Mouse (Mus musculus): ENCODE data around the gene Kcp. TPM values are rescaled to one million over a fixed set of nuclear protein-coding genes. Genes with fewer than 3 reads are reported as not detected.

Gene Kcp
- polyA plus RNA-seq, 2 experiments: 27.1 to 92.4 TPM

DNA sequence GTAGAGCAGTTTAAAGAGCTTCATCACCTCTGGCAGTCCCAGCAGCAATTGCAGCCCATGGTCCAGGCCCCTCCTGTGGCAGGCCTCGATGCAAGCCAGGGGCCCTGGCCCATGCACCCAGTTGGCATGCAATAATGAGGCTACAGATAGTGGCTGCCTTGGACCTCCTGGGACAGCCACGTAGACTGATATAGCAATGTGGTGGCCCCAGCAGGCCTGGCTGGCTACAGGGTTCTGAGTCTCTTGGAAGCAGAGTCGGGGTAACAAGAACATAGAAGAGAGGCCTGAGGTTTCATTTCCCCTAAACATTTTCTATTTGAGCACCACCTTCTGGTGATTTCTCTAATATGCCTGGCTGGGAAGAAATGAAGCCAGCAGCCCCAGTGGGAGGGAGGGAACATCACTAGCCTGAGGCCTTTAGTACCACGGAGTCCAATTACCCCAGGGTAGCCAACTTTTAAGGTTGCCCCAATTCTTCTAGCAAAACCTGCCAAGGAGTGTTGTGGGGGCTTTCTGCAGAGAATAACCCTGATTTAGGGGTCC lies 29.0 kb upstream of the Kcp start:
- ATAC-seq (ENCODE audit: low FRiP score, low read depth) (no peak), DNase-seq (ENCODE audit: low spot score) (no peak)
- 55% methylated on average over 4 of the region's 4 CpGs for WGBS
- peaks cover 21% of the 10 kb centered on the region for H3K36me3 ChIP-seq (ENCODE audit: control insufficient read depth, insufficient read depth, low read length)
- H3K9me3 ChIP-seq (ENCODE audit: control insufficient read depth, low read length): no peaks in the 10 kb centered on the region
- H3K4me2 ChIP-seq (replicated peaks; ENCODE audit: low read depth, low read length, severe bottlenecking): no peak overlapping the region
- no peak for TF ChIP-seq POLR2A (IDR thresholded peaks at IDR 0.05; ENCODE audit: borderline replicate concordance, extremely low read depth, insufficient read depth, insufficient read length)
- no peaks in the 10 kb centered on the region for H3K27me3 ChIP-seq (ENCODE audit: control insufficient read depth, insufficient read depth, low read length)
- no peak overlapping the region for H3K9ac ChIP-seq (ENCODE audit: low read depth, low read length, severe bottlenecking)
- no peak overlapping the region for H3K4me3 ChIP-seq (replicated peaks; ENCODE audit: low read length)
- H3K27ac ChIP-seq (replicated peaks; ENCODE audit: low read depth, low read length): no peak overlapping the region
- no peaks in the 10 kb centered on the region for H3K4me1 ChIP-seq (ENCODE audit: control insufficient read depth, insufficient read depth, low read length)

DNA sequence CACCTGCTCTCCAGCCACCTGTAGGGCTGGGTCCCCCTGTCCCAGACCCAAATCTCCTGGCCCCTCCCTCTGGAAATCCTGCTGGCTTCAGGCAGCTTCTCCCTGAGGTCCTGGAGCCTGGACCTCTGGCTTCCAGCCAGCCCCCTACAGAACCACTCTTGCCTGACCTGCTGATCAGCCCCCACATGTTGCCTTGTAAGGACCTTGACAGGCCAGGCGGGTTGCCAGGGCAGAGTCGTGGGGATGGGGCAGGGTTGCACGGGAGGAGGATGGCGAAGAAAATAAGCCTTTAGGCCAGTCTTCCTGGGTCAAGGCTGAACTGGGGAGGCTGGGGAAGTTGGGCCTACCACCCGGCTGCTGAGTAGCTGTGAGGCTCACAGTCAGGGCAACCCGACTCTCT lies 27.6 kb upstream of the Kcp start:
- Histone ChIP-seq H3K4me1 (ENCODE audit: control insufficient read depth, insufficient read depth, low read length) (no peaks in the 10 kb centered on the region), H3K27me3 (ENCODE audit: control insufficient read depth, insufficient read depth, low read length) (no peaks in the 10 kb centered on the region), H3K4me2 (replicated peaks; ENCODE audit: low read depth, low read length, severe bottlenecking) (no peak overlapping the region), H3K9me3 (ENCODE audit: control insufficient read depth, low read length) (no peaks in the 10 kb centered on the region), H3K4me3 (replicated peaks; ENCODE audit: low read length) (no peak overlapping the region), H3K9ac (ENCODE audit: low read depth, low read length, severe bottlenecking) (no peak overlapping the region), H3K27ac (replicated peaks; ENCODE audit: low read depth, low read length) (no peak overlapping the region), H3K36me3 (ENCODE audit: control insufficient read depth, insufficient read depth, low read length) (peaks cover 10% of the 10 kb centered on the region)
- 75% methylated on average over 6 of the region's 6 CpGs for WGBS
- DNase-seq (ENCODE audit: low spot score): no peak
- ATAC-seq (ENCODE audit: low FRiP score, low read depth): no peak
- no peak for TF ChIP-seq POLR2A (IDR thresholded peaks at IDR 0.05; ENCODE audit: borderline replicate concordance, extremely low read depth, insufficient read depth, insufficient read length)

- Histone ChIP-seq H3K4me3 (replicated peaks; ENCODE audit: low read length) (no peak overlapping the region), H3K4me2 (replicated peaks; ENCODE audit: low read depth, low read length, severe bottlenecking) (no peak overlapping the region), H3K4me1 (ENCODE audit: control insufficient read depth, insufficient read depth, low read length) (peaks cover 7% of the 10 kb centered on the region), H3K9me3 (ENCODE audit: control insufficient read depth, low read length) (no peaks in the 10 kb centered on the region), H3K9ac (ENCODE audit: low read depth, low read length, severe bottlenecking) (no peak overlapping the region), H3K27ac (replicated peaks; ENCODE audit: low read depth, low read length) (no peak overlapping the region), H3K36me3 (ENCODE audit: control insufficient read depth, insufficient read depth, low read length) (no peaks in the 10 kb centered on the region), H3K27me3 (ENCODE audit: control insufficient read depth, insufficient read depth, low read length) (peaks cover 36% of the 10 kb centered on the region)
- no peak for TF ChIP-seq POLR2A (IDR thresholded peaks at IDR 0.05; ENCODE audit: borderline replicate concordance, extremely low read depth, insufficient read depth, insufficient read length)
- ATAC-seq (ENCODE audit: low FRiP score, low read depth) (no peak), DNase-seq (ENCODE audit: low spot score) (no peak)
- WGBS: 46% methylated on average over 4 of the region's 4 CpGs
These were observed 22.3 kb upstream of the Kcp start for GRCm38 (mm10) chr6:29530050-29530449.

DNA sequence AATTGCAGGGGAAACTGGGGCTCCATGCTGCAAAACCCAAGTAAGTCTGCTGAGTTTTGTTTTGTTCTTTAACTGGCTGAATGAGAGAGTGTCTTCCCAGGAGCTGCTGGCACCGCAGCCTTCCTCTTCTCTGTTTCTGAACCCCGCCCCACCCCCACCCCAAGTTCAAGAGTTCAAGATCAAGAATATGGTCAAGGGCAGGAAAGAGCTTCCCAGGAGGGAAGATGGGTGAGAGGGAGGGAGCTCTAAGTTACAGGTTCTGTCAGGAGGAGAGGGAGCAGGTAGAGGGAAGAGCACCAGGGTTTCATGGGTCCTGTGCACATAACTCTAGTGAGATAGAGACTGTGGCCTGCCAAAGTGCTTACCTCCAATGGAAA lies 21.7 kb upstream of the Kcp start:
- no peak for TF ChIP-seq POLR2A (IDR thresholded peaks at IDR 0.05; ENCODE audit: borderline replicate concordance, extremely low read depth, insufficient read depth, insufficient read length)
- 41% methylated on average over 2 of the region's 2 CpGs for WGBS
- Histone ChIP-seq H3K9ac (ENCODE audit: low read depth, low read length, severe bottlenecking) (no peak overlapping the region), H3K9me3 (ENCODE audit: control insufficient read depth, low read length) (no peaks in the 10 kb centered on the region), H3K27me3 (ENCODE audit: control insufficient read depth, insufficient read depth, low read length) (peaks cover 36% of the 10 kb centered on the region), H3K4me1 (ENCODE audit: control insufficient read depth, insufficient read depth, low read length) (peaks cover 7% of the 10 kb centered on the region), H3K36me3 (ENCODE audit: control insufficient read depth, insufficient read depth, low read length) (no peaks in the 10 kb centered on the region), H3K4me2 (replicated peaks; ENCODE audit: low read depth, low read length, severe bottlenecking) (no peak overlapping the region), H3K27ac (replicated peaks; ENCODE audit: low read depth, low read length) (no peak overlapping the region), H3K4me3 (replicated peaks; ENCODE audit: low read length) (no peak overlapping the region)
- ATAC-seq (ENCODE audit: low FRiP score, low read depth) (no peak), DNase-seq (ENCODE audit: low spot score) (no peak)

- no peak for TF ChIP-seq POLR2A (IDR thresholded peaks at IDR 0.05; ENCODE audit: borderline replicate concordance, extremely low read depth, insufficient read depth, insufficient read length)
- H3K4me3 ChIP-seq (replicated peaks; ENCODE audit: low read length): no peak overlapping the region
- H3K27me3 ChIP-seq (ENCODE audit: control insufficient read depth, insufficient read depth, low read length): peaks cover 36% of the 10 kb centered on the region
- 27% methylated on average over 13 of the region's 13 CpGs for WGBS
- ATAC-seq (ENCODE audit: low FRiP score, low read depth) (no peak), DNase-seq (ENCODE audit: low spot score) (no peak)
- H3K4me2 ChIP-seq (replicated peaks; ENCODE audit: low read depth, low read length, severe bottlenecking): no peak overlapping the region
- no peaks in the 10 kb centered on the region for H3K9me3 ChIP-seq (ENCODE audit: control insufficient read depth, low read length)
- peaks cover 7% of the 10 kb centered on the region for H3K4me1 ChIP-seq (ENCODE audit: control insufficient read depth, insufficient read depth, low read length)
- H3K36me3 ChIP-seq (ENCODE audit: control insufficient read depth, insufficient read depth, low read length): no peaks in the 10 kb centered on the region
- H3K27ac ChIP-seq (replicated peaks; ENCODE audit: low read depth, low read length): no peak overlapping the region
- no peak overlapping the region for H3K9ac ChIP-seq (ENCODE audit: low read depth, low read length, severe bottlenecking)
These were observed 21.1 kb upstream of the Kcp start for GRCm38 (mm10) chr6:29528561-29529443.

All from limb, embryonic 14.5 days (tissue).